Mouse (Mus musculus): ENCODE measurements around the gene Snx29. TPM values are rescaled to one million over a fixed set of nuclear protein-coding genes. Genes with fewer than 3 reads are reported as not detected.
A peak's percentile ranks its signal among the peaks of the same experiment; 100 is the strongest.

Gene Snx29
- total RNA-seq, 2 experiments from 2014 or later, result 12.2 to 16.3 TPM

- DNase-seq, result no peak
- intact Hi-C loops (cut with DNase I), result no loop called here
These were observed 333.2 kb downstream of the Snx29 start for GRCm38 (mm10) chr16:11655893-11656292.

- DNase-seq, result no peak
These were observed 334.4 kb downstream of the Snx29 start for GRCm38 (mm10) chr16:11657111-11657510.

DNA sequence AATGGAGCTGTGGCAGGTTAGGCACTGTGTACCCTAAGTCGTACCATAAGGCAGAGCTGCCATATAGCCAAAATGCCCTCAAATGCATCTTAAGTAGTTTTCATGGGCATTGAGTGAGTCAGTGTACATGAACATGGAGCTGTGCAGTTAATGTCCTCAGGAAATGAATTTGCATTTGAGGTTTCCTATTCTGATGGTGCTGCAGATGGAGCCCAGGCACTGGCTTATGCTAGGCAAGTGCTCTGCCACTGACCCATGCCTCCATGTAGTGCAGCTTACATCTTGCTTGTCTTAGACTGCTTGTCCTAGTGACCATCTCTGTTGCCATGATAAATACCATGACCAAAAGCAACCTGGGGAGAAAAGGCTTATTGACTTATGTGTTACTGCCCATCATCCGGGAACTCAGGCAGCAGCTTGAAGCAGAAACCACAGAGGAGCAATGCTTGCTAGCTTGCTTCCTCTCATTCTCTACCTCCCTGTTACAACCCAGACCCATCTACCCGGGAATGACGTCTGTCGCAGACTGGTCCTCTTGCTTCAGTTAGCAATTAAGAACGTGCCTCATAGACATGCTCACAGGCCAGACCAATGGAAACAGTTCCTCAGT is 336.5 kb downstream of the Snx29 start:
- DNase-seq, result no peak
- intact Hi-C loops (cut with DNase I), result no loop called here

More at GRCm38 (mm10) chr16:11657111-11657510, 334.4 kb downstream of the Snx29 start:
- intact Hi-C loops (cut with DNase I), result no loop called here

DNA sequence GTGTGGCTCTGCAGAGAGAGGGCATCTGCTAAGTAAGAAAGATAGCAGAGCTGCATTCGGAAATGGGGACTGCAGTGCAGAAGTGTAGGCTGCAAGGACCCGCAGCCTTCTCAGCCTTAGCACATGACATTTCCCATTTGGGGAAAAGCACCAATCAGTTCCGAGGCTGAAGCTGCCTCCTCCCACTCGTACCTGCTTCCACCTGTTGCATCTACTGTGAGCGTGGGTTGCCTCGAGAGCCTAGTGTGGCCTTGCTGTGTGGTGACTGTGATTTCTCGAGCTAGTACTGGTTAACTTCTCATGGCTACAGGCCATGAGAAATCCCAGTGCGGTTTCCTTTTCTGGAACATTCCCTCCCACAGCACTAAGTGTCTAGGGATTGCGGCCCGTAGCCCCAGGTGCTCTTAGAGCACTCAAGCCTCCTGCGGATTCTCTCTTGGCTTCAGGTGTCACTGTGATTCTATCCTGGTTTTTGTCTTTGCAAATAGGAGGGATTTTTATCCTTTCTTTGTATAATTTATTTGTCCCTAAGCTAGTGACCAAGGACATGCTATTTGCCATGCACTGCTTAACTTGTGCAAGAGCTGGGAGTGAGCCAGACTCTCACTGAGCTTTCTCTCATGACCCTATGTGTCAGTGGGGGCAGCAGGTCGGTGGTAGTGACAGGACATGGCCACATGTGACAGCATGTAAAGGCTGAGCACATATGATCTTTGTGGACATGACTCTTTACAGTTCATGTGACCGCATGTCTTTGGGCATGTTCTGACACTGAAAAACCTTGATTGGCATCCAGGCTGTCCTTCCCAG is 342.4 kb downstream of the Snx29 start:
- intact Hi-C loops (cut with DNase I), result no loop called here
- no peak for DNase-seq

DNA sequence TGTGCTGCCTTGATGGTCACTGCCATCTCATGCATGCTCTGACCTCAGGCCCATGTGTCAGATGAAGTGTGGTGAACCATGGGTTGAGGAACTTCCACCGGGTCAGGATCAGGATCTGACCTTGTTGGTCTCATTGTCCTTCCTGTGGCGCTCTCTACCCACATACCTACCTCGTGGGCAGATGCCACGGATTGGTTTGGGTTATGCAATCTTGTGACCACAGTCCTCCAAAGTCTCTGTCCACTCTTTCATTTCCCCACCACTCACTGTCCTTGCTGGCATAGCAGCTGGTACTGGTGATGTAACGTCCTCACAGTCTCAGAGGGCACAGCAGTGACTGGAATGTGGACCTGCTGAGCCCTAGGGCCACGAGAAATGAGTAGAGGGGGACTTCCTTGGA is 343.2 kb downstream of the Snx29 start:
- DNase-seq, result no peak
- intact Hi-C loops (cut with DNase I), result no loop called here

DNA sequence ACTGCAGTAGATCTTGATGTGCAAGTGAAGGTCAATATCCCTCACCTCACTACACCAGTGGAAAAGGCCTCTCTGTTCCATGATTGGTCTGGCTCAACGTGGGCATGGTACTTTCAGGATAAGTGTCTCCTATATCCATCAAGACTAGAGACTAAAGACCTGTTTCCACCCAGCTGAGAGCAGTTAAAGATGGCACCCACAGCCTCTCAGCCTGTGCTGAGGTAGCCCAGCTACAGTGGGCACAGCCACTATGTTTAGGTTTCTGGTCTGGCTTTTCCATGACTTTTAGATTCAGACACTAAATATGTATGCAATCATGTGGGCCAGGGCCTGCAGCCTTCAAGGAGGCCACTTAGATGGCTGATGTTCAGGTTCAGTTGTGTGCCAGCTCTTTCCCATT is 345.7 kb downstream of the Snx29 start:
- intact Hi-C loops (cut with DNase I), result no loop called here
- no peak for DNase-seq

- no peak for DNase-seq
- intact Hi-C loops (cut with DNase I), result no loop called here
These were observed 346.2 kb downstream of the Snx29 start for GRCm38 (mm10) chr16:11668878-11669277.

DNA sequence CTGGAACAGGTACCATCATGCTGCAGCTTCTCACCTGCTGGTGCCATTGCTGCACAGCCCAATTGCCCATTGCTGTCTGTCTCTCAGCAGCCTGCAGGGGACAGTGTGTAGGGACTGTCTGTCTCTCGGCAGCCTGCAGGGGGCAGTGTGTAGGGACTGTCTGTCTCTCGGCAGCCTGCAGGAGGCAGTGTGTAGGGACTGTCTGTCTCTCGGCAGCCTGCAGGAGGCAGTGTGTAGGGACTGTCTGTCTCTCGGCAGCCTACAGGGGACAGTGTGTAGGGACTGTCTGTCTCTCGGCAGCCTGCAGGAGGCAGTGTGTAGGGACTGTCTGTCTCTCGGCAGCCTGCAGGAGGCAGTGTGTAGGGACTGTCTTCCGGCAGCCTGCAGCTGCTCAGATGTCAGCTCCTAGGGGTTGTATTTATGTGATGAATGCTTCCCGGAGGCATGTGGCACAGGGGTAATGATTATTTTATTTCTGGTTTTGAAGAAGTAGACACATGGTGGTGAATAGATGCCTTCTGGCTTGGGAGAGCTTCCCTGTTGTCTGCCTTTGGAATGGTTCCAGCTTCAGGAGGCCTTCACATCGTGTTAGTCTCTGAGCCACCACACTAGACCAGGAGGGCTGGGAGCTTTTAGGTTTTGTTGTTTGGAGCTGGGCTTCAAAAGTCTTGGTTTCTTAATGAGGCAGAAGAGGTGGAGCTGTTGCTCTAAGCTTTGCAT is 347.7 kb downstream of the Snx29 start:
- DNase-seq, result peak in 1 of 2 experiments; percentile 21
- intact Hi-C loops (cut with DNase I), result no loop called here

- DNase-seq, result peak; percentile 38 to 66
- intact Hi-C loops (cut with DNase I), result no loop called here
These were observed 348.2 kb downstream of the Snx29 start for GRCm38 (mm10) chr16:11670971-11671310.

DNA sequence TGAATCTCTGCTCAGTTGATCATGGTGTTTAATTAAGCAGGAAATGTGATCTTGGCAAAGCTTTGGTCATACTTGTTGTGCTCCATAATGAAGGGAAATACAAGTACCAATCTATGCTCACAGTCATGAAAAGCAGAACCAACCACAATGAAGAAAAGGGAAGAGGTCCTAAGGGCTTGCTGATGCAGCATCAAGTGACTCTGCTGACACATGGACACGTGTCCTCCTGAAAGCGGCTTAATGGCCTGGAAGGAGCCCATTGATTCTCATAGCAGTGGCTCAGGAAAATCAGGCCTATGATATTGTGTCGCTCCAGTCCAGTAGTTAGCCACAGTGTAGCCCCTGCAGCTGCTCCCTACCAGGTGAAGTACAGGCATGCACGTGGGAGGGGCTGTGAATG is 353.3 kb downstream of the Snx29 start:
- intact Hi-C loops (cut with DNase I), result no loop called here

GRCm38 (mm10) chr16:11685264-11685663 is 362.6 kb downstream of the Snx29 start:
- intact Hi-C loops (cut with DNase I), result no loop called here
- no peak for DNase-seq

More for the DNA sequence above, 353.3 kb downstream of the Snx29 start:
- DNase-seq, result no peak

DNA sequence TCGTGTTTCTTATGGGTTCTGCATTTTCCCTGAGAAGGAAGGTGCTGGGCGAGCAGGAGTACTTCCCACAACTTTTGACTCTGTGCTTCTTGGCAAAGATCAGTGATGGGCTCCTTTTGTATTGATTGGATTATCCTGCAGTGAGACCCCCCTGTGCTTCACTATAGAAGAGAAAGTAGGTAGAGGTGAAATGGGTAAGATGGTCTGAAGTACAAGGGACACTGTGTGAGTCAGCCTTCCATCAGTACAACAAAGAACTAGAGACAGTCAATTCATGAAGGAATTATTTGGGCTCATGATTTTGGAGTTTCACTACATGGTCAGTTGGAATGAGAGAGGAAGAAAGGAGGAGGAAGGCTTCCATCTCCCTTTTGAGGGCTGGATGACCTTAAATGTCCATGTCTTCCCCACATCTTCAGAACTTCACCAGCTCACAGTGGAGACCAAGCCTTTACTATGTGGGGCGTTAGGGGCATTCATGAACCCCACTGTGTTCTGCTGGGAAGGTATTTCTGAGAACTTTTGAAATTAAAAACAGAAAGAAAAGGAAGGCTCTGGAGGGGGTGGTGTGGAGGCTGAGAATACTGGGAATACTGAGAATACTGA is 363.1 kb downstream of the Snx29 start:
- DNase-seq, result no peak
- intact Hi-C loops (cut with DNase I), result no loop called here

DNA sequence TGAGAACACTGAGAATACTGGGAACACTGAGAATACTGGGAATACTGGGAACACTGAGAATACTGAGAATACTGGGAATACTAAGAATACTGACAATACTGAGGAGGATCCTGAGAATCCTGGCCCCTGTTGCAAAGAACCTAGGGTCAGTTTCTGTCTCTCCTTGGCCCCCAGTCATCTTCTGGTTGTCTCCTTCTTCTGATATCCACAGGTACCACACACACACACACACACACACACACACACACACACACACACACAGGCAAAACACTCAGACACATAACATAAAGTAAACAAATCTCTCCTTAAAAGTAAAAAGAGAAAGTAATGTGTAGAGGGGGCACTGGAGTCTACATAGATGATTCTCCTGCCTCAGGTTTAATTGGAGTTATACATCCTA is 365.1 kb downstream of the Snx29 start:
- intact Hi-C loops (cut with DNase I), result no loop called here

DNA sequence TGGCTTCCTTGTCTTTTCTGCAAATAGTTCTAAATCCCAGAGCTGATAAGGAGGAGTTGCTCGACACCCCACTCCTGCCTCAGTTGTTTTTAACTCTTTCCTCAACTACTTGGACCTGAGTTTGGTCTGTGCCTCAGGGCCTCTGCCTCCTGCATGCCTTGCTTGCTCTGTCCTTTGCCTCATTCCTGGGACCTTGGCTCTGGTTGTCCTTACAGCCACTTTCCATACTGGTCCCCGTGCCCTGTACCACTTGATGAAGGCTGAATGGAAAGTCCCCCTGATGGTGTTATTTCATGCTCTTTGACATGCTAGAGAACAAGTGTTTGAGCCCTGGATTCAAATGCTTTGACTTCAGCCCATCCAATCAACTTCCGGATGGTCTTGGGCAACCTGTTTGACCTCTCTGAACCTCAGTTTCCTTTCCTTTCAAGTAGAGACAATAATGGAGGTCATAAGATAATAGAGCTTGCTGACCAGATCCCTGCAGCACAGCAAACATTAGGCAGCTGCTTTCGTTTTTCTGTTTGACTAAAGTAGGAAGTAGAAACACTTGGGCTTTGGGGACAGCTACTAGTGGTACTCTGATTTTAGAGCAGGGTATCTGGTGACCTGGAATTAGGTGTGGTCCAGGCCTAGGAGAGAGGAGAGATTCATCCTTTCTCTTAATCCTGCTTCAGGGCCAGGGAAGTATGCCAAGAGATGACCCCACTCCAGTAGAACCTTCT is 365.7 kb downstream of the Snx29 start:
- DNase-seq, result no peak
- intact Hi-C loops (cut with DNase I), result no loop called here

More for the DNA sequence above, 365.1 kb downstream of the Snx29 start:
- DNase-seq, result no peak

- intact Hi-C loops (cut with DNase I), result no loop called here
- DNase-seq, result peak in 1 of 2 experiments; percentile 30
These were observed 367.4 kb downstream of the Snx29 start for GRCm38 (mm10) chr16:11690097-11690496.

DNA sequence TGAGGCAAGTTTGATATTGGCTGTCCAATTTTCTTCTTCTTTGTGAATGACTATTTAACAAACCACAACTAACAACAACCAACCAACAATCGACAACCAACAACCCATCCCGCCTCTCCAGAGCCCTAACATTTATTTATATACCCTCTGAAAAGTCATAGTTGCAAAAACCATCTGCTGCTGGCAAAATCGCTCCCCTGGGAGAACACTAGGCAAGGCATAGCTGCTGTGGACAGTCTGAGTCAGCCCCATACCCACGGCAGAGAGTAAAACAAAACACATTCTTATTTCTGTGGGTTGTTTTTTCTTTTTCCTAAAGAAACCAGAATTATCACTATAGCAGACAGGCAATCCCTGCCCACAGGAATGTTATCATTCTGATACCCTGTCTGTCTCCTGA is 368.0 kb downstream of the Snx29 start:
- DNase-seq, result no peak
- intact Hi-C loops (cut with DNase I), result no loop called here

DNA sequence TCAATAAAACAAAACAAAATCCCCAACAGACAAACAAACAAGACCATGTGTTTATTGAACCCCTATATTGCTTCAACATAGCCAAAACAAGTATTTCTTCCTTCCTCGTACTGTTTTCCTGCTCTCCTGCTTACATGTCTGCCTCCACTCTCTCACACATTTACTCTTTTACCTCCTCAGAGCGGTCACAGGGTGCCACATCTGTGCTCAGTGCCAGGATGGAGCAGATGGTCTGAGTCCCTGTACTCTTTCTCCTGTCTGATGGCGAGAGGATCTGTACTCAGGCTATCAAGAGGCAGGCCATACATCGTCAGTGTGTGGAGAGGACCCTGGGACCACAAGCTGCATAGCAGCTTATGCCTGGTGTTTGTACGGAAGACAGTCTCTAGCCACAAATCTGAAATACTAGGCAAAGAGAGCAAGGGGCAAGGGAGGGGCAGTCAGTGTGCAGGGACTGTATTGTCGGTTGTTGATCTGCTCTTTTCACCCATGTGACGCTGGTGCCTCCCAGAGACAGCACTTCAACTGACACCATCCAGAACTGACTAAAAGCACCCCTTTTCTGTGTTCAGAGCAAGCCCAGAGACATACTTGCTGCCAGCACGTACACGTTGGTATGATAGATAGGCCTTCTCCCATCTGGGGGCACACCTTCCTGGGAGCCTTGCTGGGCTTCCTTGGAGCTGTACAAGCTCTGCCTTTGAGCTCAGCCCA is 368.9 kb downstream of the Snx29 start:
- intact Hi-C loops (cut with DNase I), result no loop called here
- no peak for DNase-seq

DNA sequence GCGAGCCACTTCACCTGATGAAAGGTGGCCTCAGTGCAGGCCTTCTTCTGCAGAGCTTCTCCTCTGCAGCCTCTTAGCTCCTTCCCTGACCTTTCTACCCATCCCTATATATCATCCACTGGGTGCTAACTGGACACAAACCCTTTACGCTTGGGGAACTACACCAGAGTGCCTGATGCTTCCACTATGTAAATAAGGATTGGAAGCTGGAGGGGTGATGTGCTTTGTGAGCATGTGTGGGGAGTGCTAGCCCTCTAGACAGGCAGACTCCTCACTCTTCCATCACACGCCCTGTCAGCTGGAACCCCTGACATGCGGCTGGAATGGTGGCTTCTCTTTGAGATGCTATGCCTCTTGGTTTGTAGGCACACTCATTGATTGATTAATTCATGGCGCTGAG is 370.0 kb downstream of the Snx29 start:
- intact Hi-C loops (cut with DNase I), result no loop called here
- no peak for DNase-seq

GRCm38 (mm10) chr16:11694386-11694785 is 371.7 kb downstream of the Snx29 start:
- DNase-seq, result no peak
- intact Hi-C loops (cut with DNase I), result no loop called here

GRCm38 (mm10) chr16:11696767-11697166 is 374.1 kb downstream of the Snx29 start:
- no peak for DNase-seq
- intact Hi-C loops (cut with DNase I), result loop anchor here (1.0 to 5.0 kb wide), 3 partner anchors 229 to 505 kb away; no protein-coding TSS in a partner anchor
